Mouse (Mus musculus) MEL (cell line): ENCODE results near the gene Baiap2l2. TPM values are rescaled to one million over a fixed set of nuclear protein-coding genes. Genes with fewer than 3 reads are reported as not detected.

Source experiments
- DNase-seq: peaks from one replicate; pipeline ENCODE4 v3.0.0; 2011; ENCODE audit warnings: low read depth, low spot score
- H3K27ac ChIP-seq: 2 replicates; pipeline ENCODE4 v1.5.1; 2012; ENCODE audit warnings: low read depth, mild to moderate bottlenecking, control low read depth, low read length, moderate library complexity; ENCODE audit not compliant: control insufficient read depth
- H3K27me3 ChIP-seq, 2 experiments: fragments of 150-350 bp in 1 of 2; sonication (generic) in 1 of 2; 2 replicates each; pipeline ENCODE4 v1.6.1; 2012; ENCODE audit warnings: low read length in 2 of 2, mild to moderate bottlenecking in 2 of 2, improper control_type of control experiment in 1 of 2, moderate library complexity in 1 of 2; ENCODE audit not compliant: insufficient read depth in 2 of 2, control insufficient read depth in 1 of 2
- H3K36me3 ChIP-seq, 2 experiments: 2 replicates each; pipeline ENCODE4 v1.6.1; 2012 to 2014; ENCODE audit warnings: low read length in 2 of 2, improper control_type of control experiment in 1 of 2, inconsistent platforms in 1 of 2, mild to moderate bottlenecking in 1 of 2; ENCODE audit not compliant: insufficient read depth in 2 of 2, control insufficient read depth in 1 of 2
- H3K4me1 ChIP-seq, 2 experiments: fragments of 150-350 bp in 1 of 2; sonication (generic) in 1 of 2; 2 replicates each; pipeline ENCODE4 v1.6.1; 2012; ENCODE audit warnings: low read length in 2 of 2, improper control_type of control experiment in 1 of 2, mild to moderate bottlenecking in 1 of 2; ENCODE audit not compliant: insufficient read depth in 2 of 2, control insufficient read depth in 1 of 2
- H3K4me3 ChIP-seq, 2 experiments: fragments of 150-350 bp in 1 of 2; sonication (generic) in 1 of 2; 2 replicates each; pipeline ENCODE4 v1.5.1; 2012; ENCODE audit warnings: low read depth in 2 of 2, low read length in 2 of 2, mild to moderate bottlenecking in 2 of 2, moderate library complexity in 2 of 2, control low read depth in 1 of 2, improper control_type of control experiment in 1 of 2; ENCODE audit not compliant: control insufficient read depth in 1 of 2, insufficient read depth in 1 of 2
- H3K79me2 ChIP-seq: 2 replicates; pipeline ENCODE4 v1.6.1; 2012; ENCODE audit warnings: mild to moderate bottlenecking, low read length, moderate library complexity; ENCODE audit not compliant: control insufficient read depth, poor library complexity, insufficient read depth
- H3K9ac ChIP-seq: 2 replicates; pipeline ENCODE4 v1.6.1; 2012; ENCODE audit warnings: low read depth, mild to moderate bottlenecking, control low read depth, low read length, moderate library complexity; ENCODE audit not compliant: control insufficient read depth, poor library complexity, severe bottlenecking
- H3K9me3 ChIP-seq: fragments of 150-350 bp; sonication (generic); replicated peaks from 2 replicates; pipeline ENCODE4 v1.6.1; 2012; ENCODE audit warnings: mild to moderate bottlenecking, low read length, improper control_type of control experiment, moderate library complexity; ENCODE audit not compliant: insufficient read depth
- CHD2 ChIP-seq: IDR thresholded peaks from 2 replicates; pipeline ENCODE4 v1.6.1; 2011; ENCODE audit warnings: low read length, improper control_type of control experiment
- CTCF ChIP-seq, 3 experiments: IDR thresholded peaks in 2 of 3; conservative IDR thresholded peaks in 1 of 3; 2 replicates each; pipeline ENCODE4 v1.5.1; 2011 to 2012; ENCODE audit warnings: low read length in 3 of 3, low read depth in 2 of 3, mild to moderate bottlenecking in 2 of 3, improper control_type of control experiment in 1 of 3, inconsistent platforms in 1 of 3, mixed read lengths in 1 of 3, moderate library complexity in 1 of 3; ENCODE audit not compliant: control insufficient read depth in 1 of 3, insufficient read depth in 1 of 3, poor library complexity in 1 of 3, severe bottlenecking in 1 of 3
- EP300 ChIP-seq, 2 experiments: IDR thresholded peaks; 2 replicates each; pipeline ENCODE4 v1.6.1; 2011; ENCODE audit warnings: improper control_type of control experiment in 2 of 2, low read length in 2 of 2, low read depth in 1 of 2, mild to moderate bottlenecking in 1 of 2
- HCFC1 ChIP-seq: IDR thresholded peaks from 2 replicates; pipeline ENCODE4 v1.6.1; 2012; ENCODE audit warnings: low read depth, mild to moderate bottlenecking, inconsistent platforms, low read length, improper control_type of control experiment, moderate library complexity
- JUND ChIP-seq: IDR thresholded peaks from 2 replicates; pipeline ENCODE4 v1.6.1; 2011; ENCODE audit warnings: low read depth, mild to moderate bottlenecking, improper control_type of control experiment, low read length
- KAT2A ChIP-seq: conservative IDR thresholded peaks from 2 replicates; pipeline ENCODE4 v1.6.1; 2012; ENCODE audit warnings: low read depth, low read length, improper control_type of control experiment, inconsistent platforms
- MAFK ChIP-seq: IDR thresholded peaks from 2 replicates; pipeline ENCODE4 v1.6.1; 2011; ENCODE audit warnings: low read depth, mild to moderate bottlenecking, low read length, improper control_type of control experiment, borderline replicate concordance
- MAX ChIP-seq: IDR thresholded peaks from 2 replicates; pipeline ENCODE4 v1.6.1; 2011; ENCODE audit warnings: low read length, improper control_type of control experiment
- MEF2A ChIP-seq: IDR thresholded peaks from 2 replicates; pipeline ENCODE4 v1.6.1; 2014; ENCODE audit warnings: low read depth, mild to moderate bottlenecking, inconsistent platforms, low read length, improper control_type of control experiment; ENCODE audit not compliant: poor library complexity, insufficient replicate concordance, severe bottlenecking; ENCODE audit errors: extremely low read depth
- MXI1 ChIP-seq: IDR thresholded peaks from 2 replicates; pipeline ENCODE4 v1.6.1; 2011; ENCODE audit warnings: mild to moderate bottlenecking, low read depth, low read length, improper control_type of control experiment
- MYC ChIP-seq: IDR thresholded peaks from 2 replicates; pipeline ENCODE4 v1.6.1; 2011; ENCODE audit warnings: low read depth, mild to moderate bottlenecking, low read length, improper control_type of control experiment, moderate library complexity
- POLR2A ChIP-seq, 2 experiments: IDR thresholded peaks; 2 replicates each; pipeline ENCODE4 v1.6.1; 2011 to 2012; ENCODE audit warnings: low read length in 2 of 2, mild to moderate bottlenecking in 2 of 2, control low read depth in 1 of 2, improper control_type of control experiment in 1 of 2, low read depth in 1 of 2, moderate library complexity in 1 of 2; ENCODE audit not compliant: control insufficient read depth in 1 of 2, insufficient read depth in 1 of 2, poor library complexity in 1 of 2
- POLR2AphosphoS2 ChIP-seq: IDR thresholded peaks from 2 replicates; pipeline ENCODE4 v1.6.1; 2011; ENCODE audit warnings: low read length, improper control_type of control experiment
- POLR2AphosphoS5 ChIP-seq: IDR thresholded peaks from 2 replicates; pipeline ENCODE4 v1.6.1; 2012; ENCODE audit warnings: low read depth, borderline replicate concordance, mild to moderate bottlenecking, inconsistent platforms, low read length, moderate library complexity, mixed read lengths
- SMC3 ChIP-seq: IDR thresholded peaks from 2 replicates; pipeline ENCODE4 v1.6.1; 2011; ENCODE audit warnings: low read depth, low read length, improper control_type of control experiment
- UBTF ChIP-seq: IDR thresholded peaks from 2 replicates; pipeline ENCODE4 v1.6.1; 2012; ENCODE audit warnings: low read depth, mild to moderate bottlenecking, inconsistent platforms, low read length, improper control_type of control experiment, moderate library complexity, borderline replicate concordance; ENCODE audit not compliant: insufficient read depth
- polyA plus RNA-seq, 2 experiments: library from polyadenylated mRNA; stranded (reverse) in 1 of 2; unstranded in 1 of 2; fragments of >175 nt in 1 of 2; fragments of >200 nt in 1 of 2; gene quantifications; 2 replicates each; pipeline versions ENCODE4 v1.2.1 to v1.2.4; 2012; ENCODE audit warnings: low replicate concordance in 2 of 2, low read depth in 1 of 2; ENCODE audit not compliant: insufficient read length in 2 of 2, insufficient read depth in 1 of 2, missing spikeins in 1 of 2
- total RNA-seq: library from RNA; depleted of rRNA; stranded (reverse); fragments of 300-350 nt; gene quantifications from 2 replicates; pipeline ENCODE4 v1.2.3, GENCODE M21; 2012

Gene Baiap2l2
- total and polyA plus RNA-seq, 3 experiments, result 0.60 to 1.1 TPM; not detected in 1

- H3K4me1 ChIP-seq, result no peaks in the 10 kb centered on the region
- H3K79me2 ChIP-seq, result no peaks in the 10 kb centered on the region
- TF ChIP-seq MEF2A (no peak), POLR2A (IDR thresholded peaks at IDR 0.05; ENCODE audit: control insufficient read depth in 1 of 2, insufficient read depth in 1 of 2, low read depth in 1 of 2, low read length in 2 of 2, poor library complexity in 1 of 2) (0 out of 4 replicates have a peak, but pooled peaks of 1 of the 2 experiments have one; percentile 24)
- DNase-seq, result no peak
- no peak overlapping the region for H3K4me3 ChIP-seq
- H3K9me3 ChIP-seq, result no peaks in the 10 kb centered on the region
- H3K27ac ChIP-seq, result no peak overlapping the region
- no peaks in the 10 kb centered on the region for H3K27me3 ChIP-seq
- no peaks in the 10 kb centered on the region; a peak in 1 of 4 replicates for H3K36me3 ChIP-seq
- H3K9ac ChIP-seq, result no peak overlapping the region
Measured at GRCm38 (mm10) chr15:79306043-79306637, 20.8 kb upstream of the Baiap2l2 start.

GRCm38 (mm10) chr15:79304832-79305231 is 19.5 kb upstream of the Baiap2l2 start:
- no peak for TF ChIP-seq POLR2AphosphoS2
- TF ChIP-seq MAX, result no peak
- TF ChIP-seq HCFC1, result no peak
- no peak for TF ChIP-seq KAT2A
- TF ChIP-seq EP300 (IDR thresholded peaks at IDR 0.05; ENCODE audit: low read depth in 1 of 2, low read length in 2 of 2), result no peak
- no peak for TF ChIP-seq CHD2
- TF ChIP-seq SMC3, result no peak
- TF ChIP-seq MEF2A, result no peak
- no peak for TF ChIP-seq POLR2AphosphoS5
- no peak for TF ChIP-seq UBTF
- no peak for TF ChIP-seq CTCF (IDR thresholded peaks at IDR 0.05 in 2 of 3, conservative IDR thresholded peaks at IDR 0.05 in 1 of 3; ENCODE audit: control insufficient read depth in 1 of 3, insufficient read depth in 1 of 3, low read depth in 2 of 3, low read length in 3 of 3, poor library complexity in 1 of 3, severe bottlenecking in 1 of 3)
- TF ChIP-seq MAFK, result no peak
- TF ChIP-seq JUND, result no peak
- TF ChIP-seq MXI1, result no peak
- no peak for TF ChIP-seq MYC
- H3K27ac ChIP-seq, result no peak overlapping the region
- no peak overlapping the region for H3K9ac ChIP-seq
- H3K27me3 ChIP-seq, result no peaks in the 10 kb centered on the region
- H3K9me3 ChIP-seq, result no peaks in the 10 kb centered on the region
- H3K4me3 ChIP-seq, result no peak overlapping the region
- H3K79me2 ChIP-seq, result no peaks in the 10 kb centered on the region
- no peaks in the 10 kb centered on the region; a peak in 1 of 4 replicates for H3K36me3 ChIP-seq
- no peaks in the 10 kb centered on the region for H3K4me1 ChIP-seq
- DNase-seq, result no peak
